Mouse (Mus musculus) midbrain, postnatal 0 days (tissue): Measurements from ENCODE around the gene Chchd1. TPM values are rescaled to one million over a fixed set of nuclear protein-coding genes. Genes with fewer than 3 reads are reported as not detected.

Experiments used
- ATAC-seq: fragments of 200-750 bp; cut with Nextera tagmentation; 2 replicates; pipeline ENCODE4 v1.8.0; 2017; ENCODE audit warnings: moderate number of reproducible peaks, mild to moderate bottlenecking, moderate TSS enrichment, moderate library complexity; ENCODE audit not compliant: low FRiP score
- DNase-seq: peaks from one replicate; pipeline ENCODE4 v3.0.0-alpha.2; 2015; ENCODE audit warnings: low spot score
- H3K27ac ChIP-seq: fragments of 300-500 bp; sonication (generic); 2 replicates; pipeline ENCODE4 v1.5.1; 2014; ENCODE audit warnings: low read depth, mild to moderate bottlenecking, low read length, mixed read lengths
- H3K27me3 ChIP-seq: fragments of 300-500 bp; sonication (generic); 2 replicates; pipeline ENCODE4 v1.6.1; 2014; ENCODE audit warnings: low read length, control low read depth, mixed read lengths; ENCODE audit not compliant: insufficient read depth
- H3K36me3 ChIP-seq: fragments of 300-500 bp; sonication (generic); 2 replicates; pipeline ENCODE4 v1.6.1; 2014; ENCODE audit warnings: low read length, control low read depth, mixed read lengths; ENCODE audit not compliant: insufficient read depth
- H3K4me1 ChIP-seq: fragments of 300-500 bp; sonication (generic); 2 replicates; pipeline ENCODE4 v1.6.1; 2014; ENCODE audit warnings: mild to moderate bottlenecking, control low read depth, antibody characterized with exemption, low read length, mixed read lengths; ENCODE audit not compliant: insufficient read depth
- H3K4me2 ChIP-seq: fragments of 300-500 bp; sonication (generic); 2 replicates; pipeline ENCODE4 v1.6.1; 2014; ENCODE audit warnings: low read depth, mild to moderate bottlenecking, low read length, mixed read lengths; ENCODE audit not compliant: poor library complexity, severe bottlenecking
- H3K4me3 ChIP-seq: fragments of 300-500 bp; sonication (generic); 2 replicates; pipeline ENCODE4 v1.5.1; 2014; ENCODE audit warnings: low read depth, mild to moderate bottlenecking, low read length, moderate library complexity
- H3K9ac ChIP-seq: fragments of 300-500 bp; sonication (generic); replicated peaks from 2 replicates; pipeline ENCODE4 v1.6.1; 2014; ENCODE audit warnings: mild to moderate bottlenecking, low read length, moderate library complexity, mixed read lengths; ENCODE audit not compliant: poor library complexity, severe bottlenecking
- H3K9me3 ChIP-seq: fragments of 300-500 bp; sonication (generic); 2 replicates; pipeline ENCODE4 v1.6.1; 2016; ENCODE audit warnings: low read length, control low read depth
- CTCF ChIP-seq: IDR thresholded peaks from 2 replicates; pipeline ENCODE4 v1.5.1; 2016; ENCODE audit warnings: antibody characterized with exemption, mild to moderate bottlenecking
- WGBS: fragments of 180-500 bp; shearing (Covaris S2); extraction: QIAGEN DNeasy Blood & Tissue Kit; methylation state at CpG from one replicate; pipeline ENCODE4 v1.1.7; 2014; 5-methylcytosine and 5-hydroxymethylcytosine counted together
- microRNA-seq: library from miRNA; unstranded; fragments of <30 nt; microRNA quantifications from one replicate; pipeline ENCODE4, GENCODE M21; 2016; ENCODE audit warnings: borderline number of aligned reads
- polyA plus RNA-seq: library from polyadenylated mRNA; unstranded; fragments of >200 nt; fragmentation: Nextera tagmentation; extraction: Ambion mirVana; gene quantifications from 2 replicates; pipeline ENCODE4 v1.2.1, GENCODE M21; 2015
- total RNA-seq: library from RNA; depleted of rRNA; stranded (reverse); fragments of >200 nt; gene quantifications from 2 replicates; pipeline ENCODE4 v1.2.3, GENCODE M21; 2014; rRNA removed

The Chchd1 gene
- total and polyA plus RNA-seq, 2 experiments from 2014 or later = 122 to 195 TPM

GRCm38 (mm10) chr14:20750503-20750902 is 47.7 kb downstream of the Chchd1 start:
- Histone ChIP-seq H3K27me3 (no peaks in the 10 kb centered on the region), H3K9ac (no peak overlapping the region), H3K36me3 (peaks cover 16% of the 10 kb centered on the region), H3K4me2 (no peak overlapping the region), H3K4me1 (no peaks in the 10 kb centered on the region), H3K27ac (no peak overlapping the region), H3K9me3 (no peaks in the 10 kb centered on the region), H3K4me3 (no peak overlapping the region)
- TF ChIP-seq CTCF = no peak
- ATAC-seq (no peak), DNase-seq (no peak)
- WGBS = 94% methylated on average over 5 of the region's 5 CpGs

DNA sequence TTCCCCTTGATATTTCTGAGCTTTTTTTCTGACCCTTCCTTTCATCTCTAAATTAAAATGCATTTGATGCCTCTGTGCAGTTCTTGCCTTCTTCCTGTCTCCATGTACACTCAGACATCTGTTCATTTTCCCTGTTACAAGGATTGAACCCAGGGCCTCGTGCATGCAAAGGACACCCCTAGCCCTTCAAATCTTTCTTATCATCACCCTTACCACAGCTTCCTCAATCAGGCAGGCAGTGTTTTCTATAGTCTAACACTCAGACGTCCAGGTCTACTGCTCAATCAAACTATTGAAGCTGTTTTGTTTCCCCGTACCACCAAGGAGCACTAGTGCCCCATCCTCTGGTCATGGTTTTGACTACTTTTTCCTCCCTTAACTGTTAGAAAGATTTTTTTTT is 51.0 kb downstream of the Chchd1 start:
- 87% methylated on average over 3 of the region's 3 CpGs for whole genome bisulfite sequencing
- Histone ChIP-seq H3K4me3 (no peak overlapping the region), H3K4me1 (no peaks in the 10 kb centered on the region), H3K27me3 (no peaks in the 10 kb centered on the region), H3K9me3 (no peaks in the 10 kb centered on the region), H3K4me2 (no peak overlapping the region), H3K36me3 (peaks cover 44% of the 10 kb centered on the region), H3K9ac (no peak overlapping the region), H3K27ac (no peak overlapping the region)
- TF ChIP-seq CTCF = no peak
- ATAC-seq (no peak), DNase-seq (no peak)

Small RNAs within 50 kb of the gene (microRNA-seq; reads per million reads assigned to microRNA genes)
- gene Mir6946 = 3.0 reads per million

Other genes starting within 250 kb of the Chchd1 start
- 22.5 and 26.7 TPM in 2 replicates for gene Anxa7, start 222.9 kb upstream of the Chchd1 start, total RNA-seq
- gene Anxa7, start 222.9 kb upstream of the Chchd1 start, polyA plus RNA-seq = 14.9 and 16.0 TPM in 2 replicates
- gene Mss51, start 206.1 kb upstream of the Chchd1 start, total RNA-seq = 0.11 and 0.66 TPM in 2 replicates
- 0.11 and 0.15 TPM in 2 replicates for gene Mss51, start 206.1 kb upstream of the Chchd1 start, polyA plus RNA-seq
- gene Ppp3cb, start 156.4 kb upstream of the Chchd1 start, total RNA-seq = 147 and 223 TPM in 2 replicates
- 102 and 124 TPM in 2 replicates for gene Ppp3cb, start 156.4 kb upstream of the Chchd1 start, polyA plus RNA-seq
- gene Usp54, start 61.9 kb upstream of the Chchd1 start, total RNA-seq = 25.5 and 29.5 TPM in 2 replicates
- 6.0 and 7.3 TPM in 2 replicates for gene Usp54, start 61.9 kb upstream of the Chchd1 start, polyA plus RNA-seq
- gene Myoz1, start 46.5 kb upstream of the Chchd1 start, total RNA-seq = not detected in 2 replicates
- 0.56 TPM in 1 of 2 replicates, not detected in the other for gene Myoz1, start 46.5 kb upstream of the Chchd1 start, polyA plus RNA-seq
- 0.09 and 0.33 TPM in 2 replicates for gene Synpo2l, start 34.7 kb upstream of the Chchd1 start, total RNA-seq
- 0.12 and 0.28 TPM in 2 replicates for gene Synpo2l, start 34.7 kb upstream of the Chchd1 start, polyA plus RNA-seq
- 90.2 and 141 TPM in 2 replicates for gene Sec24c, start 28.7 kb upstream of the Chchd1 start, total RNA-seq
- gene Sec24c, start 28.7 kb upstream of the Chchd1 start, polyA plus RNA-seq = 62.4 and 63.7 TPM in 2 replicates
- gene Fut11, start 8.0 kb upstream of the Chchd1 start, total RNA-seq = 21.0 and 22.8 TPM in 2 replicates
- gene Fut11, start 8.0 kb upstream of the Chchd1 start, polyA plus RNA-seq = 23.0 and 23.7 TPM in 2 replicates
- 154 and 183 TPM in 2 replicates for gene Zswim8, start 4.5 kb downstream of the Chchd1 start, total RNA-seq
- gene Zswim8, start 4.5 kb downstream of the Chchd1 start, polyA plus RNA-seq = 35.1 and 37.8 TPM in 2 replicates
- gene Ndst2, start 31.6 kb downstream of the Chchd1 start, total RNA-seq = 20.5 and 23.2 TPM in 2 replicates
- gene Ndst2, start 31.6 kb downstream of the Chchd1 start, polyA plus RNA-seq = 14.0 and 14.1 TPM in 2 replicates
- 239 and 267 TPM in 2 replicates for gene Camk2g, start 91.1 kb downstream of the Chchd1 start, total RNA-seq
- 261 and 284 TPM in 2 replicates for gene Camk2g, start 91.1 kb downstream of the Chchd1 start, polyA plus RNA-seq
- 0.93 and 2.1 TPM in 2 replicates for gene Plau, start 133.7 kb downstream of the Chchd1 start, total RNA-seq
- gene Plau, start 133.7 kb downstream of the Chchd1 start, polyA plus RNA-seq = 0.27 and 0.44 TPM in 2 replicates
- 21.6 and 25.7 TPM in 2 replicates for gene Vcl, start 226.4 kb downstream of the Chchd1 start, total RNA-seq
- 8.1 and 8.6 TPM in 2 replicates for gene Vcl, start 226.4 kb downstream of the Chchd1 start, polyA plus RNA-seq